Mouse (Mus musculus): ENCODE data around the gene Iffo1.

GRCm38 (mm10) chr6:125146797-125147196, 1.8 kb downstream of the Iffo1 start:
- TF ChIP-seq CTCF (IDR thresholded peaks at IDR 0.05; ENCODE audit: low read depth) = no peak
- TF ChIP-seq EP300 (IDR thresholded peaks at IDR 0.05; ENCODE audit: low read depth) = no peak
